Mouse (Mus musculus) neural tube, embryonic 14.5 days (tissue): ENCODE results near the gene Tedc1. TPM values are rescaled to one million over a fixed set of nuclear protein-coding genes. Genes with fewer than 3 reads are reported as not detected.

Source experiments
- ATAC-seq: fragments of 200-750 bp; cut with Nextera tagmentation; 2 replicates; pipeline ENCODE4 v1.8.0; 2017; ENCODE audit warnings: low read depth, mild to moderate bottlenecking, moderate TSS enrichment, moderate library complexity
- H3K27ac ChIP-seq: fragments of 300-500 bp; sonication (generic); 2 replicates; pipeline ENCODE4 v1.5.1; 2014; ENCODE audit warnings: low read depth, mild to moderate bottlenecking, control low read depth, low read length, moderate library complexity, mixed read lengths
- H3K27me3 ChIP-seq: fragments of 300-500 bp; sonication (generic); 2 replicates; pipeline ENCODE4 v1.6.1; 2014; ENCODE audit warnings: low read length; ENCODE audit not compliant: control insufficient read depth, insufficient read depth
- H3K36me3 ChIP-seq: fragments of 300-500 bp; sonication (generic); 2 replicates; pipeline ENCODE4 v1.6.1; 2014; ENCODE audit warnings: low read length, mixed read lengths; ENCODE audit not compliant: control insufficient read depth, insufficient read depth
- H3K4me1 ChIP-seq: fragments of 300-500 bp; sonication (generic); 2 replicates; pipeline ENCODE4 v1.6.1; 2014; ENCODE audit warnings: low read length; ENCODE audit not compliant: control insufficient read depth, insufficient read depth
- H3K4me2 ChIP-seq: fragments of 300-500 bp; sonication (generic); 2 replicates; pipeline ENCODE4 v1.6.1; 2014; ENCODE audit warnings: mild to moderate bottlenecking, low read depth, low read length, control low read depth
- H3K4me3 ChIP-seq: fragments of 300-500 bp; sonication (generic); 2 replicates; pipeline ENCODE4 v1.5.1; 2014; ENCODE audit warnings: low read depth, low read length, control low read depth, mixed read lengths
- H3K9ac ChIP-seq: fragments of 300-500 bp; sonication (generic); replicated peaks from 2 replicates; pipeline ENCODE4 v1.6.1; 2014; ENCODE audit warnings: low read depth, mild to moderate bottlenecking, control low read depth, low read length, mixed read lengths
- H3K9me3 ChIP-seq: fragments of 300-500 bp; sonication (generic); 2 replicates; pipeline ENCODE4 v1.6.1; 2016; ENCODE audit warnings: low read length; ENCODE audit not compliant: control insufficient read depth
- WGBS: fragments of 180-500 bp; shearing (Covaris S2); extraction: QIAGEN DNeasy Blood & Tissue Kit; methylation state at CpG from one replicate; pipeline ENCODE4 v1.1.7; 2014; 5-methylcytosine and 5-hydroxymethylcytosine counted together
- polyA plus RNA-seq: library from polyadenylated mRNA; unstranded; fragments of >200 nt; fragmentation: Nextera tagmentation; extraction: Ambion mirVana; gene quantifications from 2 replicates; pipeline ENCODE4 v1.2.1, GENCODE M21; 2014

The Tedc1 gene
- polyA plus RNA-seq, 1 experiment from 2014 or later, result 17.5 TPM

DNA sequence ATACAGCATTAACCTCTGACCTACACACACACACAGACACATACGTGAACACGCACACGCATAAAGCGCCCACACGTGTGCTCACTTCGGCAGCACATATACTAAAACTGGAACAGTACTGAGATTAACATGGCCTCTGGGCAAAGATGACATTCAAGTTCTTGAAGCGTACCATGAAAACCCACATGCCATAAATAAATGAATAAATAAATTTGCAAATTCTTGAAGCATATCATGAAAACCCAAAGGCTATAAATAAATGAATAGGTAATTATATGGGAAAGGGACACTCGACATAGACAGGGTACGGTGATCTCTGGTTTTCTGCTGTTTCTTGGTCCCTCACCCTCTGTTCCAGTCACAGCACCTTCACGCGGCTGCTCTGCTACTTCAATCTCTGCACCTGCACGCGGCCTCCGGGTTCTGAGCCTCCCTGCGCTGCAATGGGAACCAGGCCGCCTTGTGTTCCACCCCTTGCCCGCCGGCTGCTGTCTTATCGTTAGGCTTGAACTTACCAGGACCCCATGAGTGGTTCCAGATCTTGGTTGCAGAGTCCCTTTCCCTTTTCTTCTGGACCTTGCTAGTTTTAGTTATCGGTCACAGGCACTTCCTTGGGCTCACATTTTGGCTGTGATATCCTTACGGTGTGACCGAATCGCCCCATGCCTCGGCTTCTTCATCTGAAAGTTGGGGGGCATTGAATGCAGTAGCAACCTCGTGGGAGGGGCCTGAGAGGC is 58.0 kb downstream of the Tedc1 start:
- Histone ChIP-seq H3K27ac (no peak overlapping the region), H3K9me3 (no peaks in the 10 kb centered on the region), H3K36me3 (no peaks in the 10 kb centered on the region), H3K9ac (no peak overlapping the region), H3K4me1 (no peaks in the 10 kb centered on the region), H3K4me3 (no peak overlapping the region), H3K4me2 (no peak overlapping the region), H3K27me3 (no peaks in the 10 kb centered on the region)
- ATAC-seq, result no peak
- WGBS, result 82% methylated on average over 25 of the region's 25 CpGs

DNA sequence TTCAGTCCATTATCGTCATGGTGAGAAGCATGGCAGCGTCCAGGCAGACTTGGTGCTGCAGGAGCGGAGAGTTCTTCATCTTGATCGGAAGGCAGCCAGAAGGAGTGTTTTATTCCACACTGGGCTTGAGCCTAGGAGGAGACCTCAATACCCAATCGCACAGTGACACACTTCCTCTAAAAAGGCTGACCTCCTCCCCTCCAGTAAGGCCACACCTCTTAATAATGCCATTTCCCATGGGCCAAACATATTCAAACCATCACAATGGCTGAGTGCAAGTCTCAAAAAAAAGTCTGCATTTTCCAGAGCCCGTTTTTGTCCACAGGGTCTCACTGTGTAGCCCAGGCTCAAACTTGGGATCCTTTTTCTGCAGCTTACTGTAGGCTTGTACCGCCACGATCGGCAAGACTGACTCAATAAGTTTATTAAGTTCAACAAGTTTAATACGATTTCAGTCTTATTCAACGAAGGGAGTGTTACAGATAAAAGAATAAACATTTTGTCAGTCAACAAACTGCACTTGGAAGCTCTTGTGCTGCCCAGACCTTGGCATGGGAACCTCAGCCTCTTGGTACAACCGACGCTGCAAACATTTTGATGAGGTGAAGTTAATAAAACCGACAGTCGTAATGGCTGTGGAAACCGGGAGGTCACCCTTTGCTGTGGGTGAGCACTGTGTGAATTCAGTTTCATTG is 58.9 kb downstream of the Tedc1 start:
- no peaks in the 10 kb centered on the region for H3K36me3 ChIP-seq
- no peak overlapping the region for H3K4me2 ChIP-seq
- no peak overlapping the region for H3K4me3 ChIP-seq
- H3K27ac ChIP-seq, result no peak overlapping the region
- WGBS, result 76% methylated on average over 16 of the region's 16 CpGs
- no peaks in the 10 kb centered on the region for H3K27me3 ChIP-seq
- ATAC-seq, result no peak
- no peaks in the 10 kb centered on the region for H3K4me1 ChIP-seq
- H3K9ac ChIP-seq, result no peak overlapping the region
- no peaks in the 10 kb centered on the region for H3K9me3 ChIP-seq

Other genes with a start within 250 kb of the Tedc1 start
- gene Jag2, start 226.6 kb upstream of the Tedc1 start, polyA plus RNA-seq, result 14.0 and 17.2 TPM in 2 replicates
- 57.1 and 64.1 TPM in 2 replicates for gene Nudt14, start 214.3 kb upstream of the Tedc1 start, polyA plus RNA-seq
- gene Btbd6, start 179.9 kb upstream of the Tedc1 start, polyA plus RNA-seq, result 48.1 and 55.5 TPM in 2 replicates
- gene Brf1, start 155.7 kb upstream of the Tedc1 start, polyA plus RNA-seq, result 52.1 and 53.8 TPM in 2 replicates
- 23.0 and 29.4 TPM in 2 replicates for gene Pacs2, start 141.9 kb upstream of the Tedc1 start, polyA plus RNA-seq
- 0.21 and 0.36 TPM in 2 replicates for gene Tex22, start 81.9 kb upstream of the Tedc1 start, polyA plus RNA-seq
- gene Mta1, start 58.1 kb upstream of the Tedc1 start, polyA plus RNA-seq, result 19.2 and 19.6 TPM in 2 replicates
- 239 and 300 TPM in 2 replicates for gene Crip2, start 16.2 kb upstream of the Tedc1 start, polyA plus RNA-seq
- 11.7 and 46.0 TPM in 2 replicates for gene Crip1, start 10.1 kb upstream of the Tedc1 start, polyA plus RNA-seq
- 24.9 and 29.4 TPM in 2 replicates for gene Tmem121, start 29.5 kb downstream of the Tedc1 start, polyA plus RNA-seq